Mouse (Mus musculus) lung, postnatal 0 days (tissue): Measurements from ENCODE around the gene Slc30a5.

Source experiments
- CTCF ChIP-seq: IDR thresholded peaks from 2 replicates; pipeline ENCODE4 v1.5.1; 2016; ENCODE audit warnings: antibody characterized with exemption, mild to moderate bottlenecking
- EP300 ChIP-seq: IDR thresholded peaks from 2 replicates; pipeline ENCODE4 v1.6.1; 2016; ENCODE audit warnings: antibody characterized with exemption, mild to moderate bottlenecking, control low read depth

GRCm38 (mm10) chr13:100877703-100878102, 44.5 kb upstream of the Slc30a5 start:
- TF ChIP-seq CTCF (no peak), EP300 (no peak)
